Mouse (Mus musculus) c-Kit-positive CD71-negative TER-119-negative erythroid progenitor cells, embryonic 14.5 days (primary cell): ENCODE data around the gene Tln1.
"Not testable (repeated sequence)": the region's sequence is repeated elsewhere in the genome, so short reads cannot be mapped to it uniquely, and the experiment has no call there.

Experiments used
- DNase-seq: peaks from one replicate; pipeline ENCODE4 v3.0.0-alpha.2; 2013; ENCODE audit warnings: low read depth

Gene Tln1

GRCm38 (mm10) chr4:43561997-43562768, at the start of gene Tln1, which contains the start of gene Creb3:
Gene Tln1, minus strand, starts transcription at chr4:43562691.
Gene Creb3, plus strand, starts transcription at chr4:43562332.
- peak; percentile 95 for DNase-seq

- DNase-seq = peak; percentile 24
Measured at GRCm38 (mm10) chr4:43604751-43605685, 42.5 kb upstream of the Tln1 start.

- DNase-seq = no peak
Measured at GRCm38 (mm10) chr4:43604099-43604498, 41.6 kb upstream of the Tln1 start.

- DNase-seq = no peak
Measured at GRCm38 (mm10) chr4:43600195-43600934, 37.9 kb upstream of the Tln1 start.

GRCm38 (mm10) chr4:43598650-43599380, 36.3 kb upstream of the Tln1 start:
- no peak for DNase-seq

- no peak for DNase-seq
Measured at GRCm38 (mm10) chr4:43598200-43598599, 35.7 kb upstream of the Tln1 start.

- not testable (repeated sequence) for DNase-seq
Measured at GRCm38 (mm10) chr4:43596597-43596996, 34.1 kb upstream of the Tln1 start.

GRCm38 (mm10) chr4:43593453-43593852, 31.0 kb upstream of the Tln1 start:
- DNase-seq = no peak

GRCm38 (mm10) chr4:43591961-43592360, 29.5 kb upstream of the Tln1 start:
- no peak for DNase-seq

- DNase-seq = no peak
Measured at GRCm38 (mm10) chr4:43591543-43591942, 29.1 kb upstream of the Tln1 start.

- DNase-seq = no peak
Measured at GRCm38 (mm10) chr4:43587681-43588080, 25.2 kb upstream of the Tln1 start.

GRCm38 (mm10) chr4:43586411-43586810, 23.9 kb upstream of the Tln1 start:
- no peak for DNase-seq

- no peak for DNase-seq
Measured at GRCm38 (mm10) chr4:43585682-43586081, 23.2 kb upstream of the Tln1 start.

GRCm38 (mm10) chr4:43584444-43585416, 22.2 kb upstream of the Tln1 start, which contains the start of gene Msmp:
Gene Msmp, minus strand, starts transcription at chr4:43584494.
- DNase-seq = no peak

GRCm38 (mm10) chr4:43583421-43583820, 20.9 kb upstream of the Tln1 start:
- DNase-seq = no peak

GRCm38 (mm10) chr4:43582241-43582640, 19.8 kb upstream of the Tln1 start:
- DNase-seq = no peak

- DNase-seq = no peak
Measured at GRCm38 (mm10) chr4:43581381-43581780, 18.9 kb upstream of the Tln1 start.

GRCm38 (mm10) chr4:43580721-43581120, 18.2 kb upstream of the Tln1 start:
- DNase-seq = no peak

GRCm38 (mm10) chr4:43579731-43580130, 17.2 kb upstream of the Tln1 start:
- DNase-seq = no peak

GRCm38 (mm10) chr4:43579256-43579655, 16.8 kb upstream of the Tln1 start:
- DNase-seq = no peak
